Mouse (Mus musculus) neural tube, embryonic 11.5 days (tissue): ENCODE measurements at regions not wholly inside any gene's neighbourhood (a gene's known extent, or its start where the extent isn't known, plus 50 kb on each side); places are given as distances from the start of the nearest gene placed in this dataset.

Source experiments
- ATAC-seq: fragments of 200-750 bp; cut with Nextera tagmentation; 2 replicates; pipeline ENCODE4 v1.8.0; 2017; ENCODE audit warnings: moderate number of reproducible peaks, mild to moderate bottlenecking, moderate TSS enrichment, moderate library complexity; ENCODE audit not compliant: insufficient read depth, low FRiP score, low TSS enrichment
- DNase-seq: peaks from one replicate; pipeline ENCODE4 v3.0.0-alpha.2; 2015; ENCODE audit warnings: low spot score
- H3K27ac ChIP-seq: fragments of 300-500 bp; sonication (generic); 2 replicates; pipeline ENCODE4 v1.5.1; 2014; ENCODE audit warnings: low read depth, mild to moderate bottlenecking, low read length
- H3K27me3 ChIP-seq: fragments of 300-500 bp; sonication (generic); 2 replicates; pipeline ENCODE4 v1.6.1; 2014; ENCODE audit warnings: mild to moderate bottlenecking, low read length, mixed read lengths; ENCODE audit not compliant: control insufficient read depth, insufficient read depth
- H3K36me3 ChIP-seq: fragments of 300-500 bp; sonication (generic); 2 replicates; pipeline ENCODE4 v1.6.1; 2014; ENCODE audit warnings: mild to moderate bottlenecking, low read length, moderate library complexity, mixed read lengths; ENCODE audit not compliant: control insufficient read depth, insufficient read depth
- H3K4me1 ChIP-seq: fragments of 300-500 bp; sonication (generic); 2 replicates; pipeline ENCODE4 v1.6.1; 2014; ENCODE audit warnings: low read length, mixed read lengths; ENCODE audit not compliant: control insufficient read depth, insufficient read depth
- H3K4me2 ChIP-seq: fragments of 300-500 bp; sonication (generic); 2 replicates; pipeline ENCODE4 v1.6.1; 2014; ENCODE audit warnings: low read depth, mild to moderate bottlenecking, moderate library complexity
- H3K4me3 ChIP-seq: fragments of 300-500 bp; sonication (generic); 2 replicates; pipeline ENCODE4 v1.5.1; 2014; ENCODE audit warnings: low read depth, low read length
- H3K9ac ChIP-seq: fragments of 300-500 bp; sonication (generic); 2 replicates; pipeline ENCODE4 v1.6.1; 2014; ENCODE audit warnings: mild to moderate bottlenecking, low read length
- H3K9me3 ChIP-seq: fragments of 300-500 bp; sonication (generic); 2 replicates; pipeline ENCODE4 v1.6.1; 2016; ENCODE audit warnings: low read length; ENCODE audit not compliant: control insufficient read depth
- WGBS: fragments of 180-500 bp; shearing (Covaris S2); extraction: QIAGEN DNeasy Blood & Tissue Kit; methylation state at CpG from one replicate; pipeline ENCODE4 v1.1.7; 2014; 5-methylcytosine and 5-hydroxymethylcytosine counted together

DNA sequence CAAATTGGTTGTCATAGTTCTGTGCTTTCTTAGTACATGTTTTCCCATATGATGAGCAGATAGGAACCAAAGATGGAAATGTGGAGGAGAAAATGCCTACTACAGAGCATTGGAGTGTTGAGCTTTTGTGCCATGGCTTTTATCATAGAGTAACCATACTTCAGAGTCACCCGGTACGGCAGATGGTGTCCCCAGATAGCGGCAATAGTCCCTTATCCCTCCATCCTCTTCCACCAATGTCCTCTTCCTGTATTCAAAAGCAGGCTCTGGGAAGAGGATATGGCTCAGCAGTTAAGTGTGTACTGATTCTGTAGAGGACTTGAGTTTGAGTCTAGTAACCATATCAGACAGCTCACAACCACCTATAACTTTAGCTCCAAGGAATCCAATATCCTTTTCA lies 106.3 kb downstream of the 1190002N15Rik start:
- DNase-seq (no peak), ATAC-seq (no peak)
- H3K27me3 ChIP-seq, result no peaks in the 10 kb centered on the region
- no peaks in the 10 kb centered on the region for H3K36me3 ChIP-seq
- H3K4me2 ChIP-seq, result no peak overlapping the region
- H3K4me3 ChIP-seq, result no peak overlapping the region
- H3K9me3 ChIP-seq, result no peaks in the 10 kb centered on the region
- WGBS, result 95% methylated on average over 3 of the region's 3 CpGs
- H3K27ac ChIP-seq, result no peak overlapping the region
- H3K9ac ChIP-seq, result no peak overlapping the region
- H3K4me1 ChIP-seq, result no peaks in the 10 kb centered on the region

- no peak overlapping the region for H3K4me3 ChIP-seq
These were observed 106.9 kb downstream of the 1190002N15Rik start for GRCm38 (mm10) chr9:94430996-94431395.

DNA sequence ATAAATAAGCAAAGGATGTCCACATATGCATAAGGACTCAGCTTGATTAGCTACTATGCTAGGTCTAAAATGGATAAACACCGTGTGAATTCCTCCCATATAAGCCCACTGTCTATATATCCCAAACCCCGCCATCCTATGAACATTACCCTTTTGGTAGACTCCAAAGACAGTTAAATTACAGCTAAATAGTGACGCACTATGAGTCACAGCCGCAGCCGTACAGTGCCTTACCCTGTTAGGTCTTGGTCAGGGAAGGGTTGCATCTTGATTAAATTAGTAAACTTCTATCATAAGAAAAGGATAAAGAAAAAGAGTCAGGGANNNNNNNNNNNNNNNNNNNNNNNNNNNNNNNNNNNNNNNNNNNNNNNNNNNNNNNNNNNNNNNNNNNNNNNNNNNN lies 111.1 kb downstream of the 1190002N15Rik start:
- H3K27ac ChIP-seq, result no peak overlapping the region
- H3K4me1 ChIP-seq, result no peaks in the 10 kb centered on the region
- no peak overlapping the region for H3K4me2 ChIP-seq
- H3K9me3 ChIP-seq, result no peaks in the 10 kb centered on the region
- DNase-seq (no peak), ATAC-seq (no peak)
- H3K27me3 ChIP-seq, result no peaks in the 10 kb centered on the region
- H3K4me3 ChIP-seq, result no peak overlapping the region
- H3K36me3 ChIP-seq, result no peaks in the 10 kb centered on the region
- WGBS, result 88% methylated on average over 5 of the region's 5 CpGs
- H3K9ac ChIP-seq, result no peak overlapping the region

More at GRCm38 (mm10) chr9:94430996-94431395, 106.9 kb downstream of the 1190002N15Rik start:
- H3K4me1 ChIP-seq, result no peaks in the 10 kb centered on the region
- no peak for DNase-seq
- H3K36me3 ChIP-seq, result no peaks in the 10 kb centered on the region
- H3K27me3 ChIP-seq, result no peaks in the 10 kb centered on the region
- WGBS, result 92% methylated on average over 6 of the region's 6 CpGs
- no peaks in the 10 kb centered on the region for H3K9me3 ChIP-seq
- ATAC-seq, result no peak
- no peak overlapping the region for H3K27ac ChIP-seq
- H3K9ac ChIP-seq, result no peak overlapping the region
- H3K4me2 ChIP-seq, result no peak overlapping the region

DNA sequence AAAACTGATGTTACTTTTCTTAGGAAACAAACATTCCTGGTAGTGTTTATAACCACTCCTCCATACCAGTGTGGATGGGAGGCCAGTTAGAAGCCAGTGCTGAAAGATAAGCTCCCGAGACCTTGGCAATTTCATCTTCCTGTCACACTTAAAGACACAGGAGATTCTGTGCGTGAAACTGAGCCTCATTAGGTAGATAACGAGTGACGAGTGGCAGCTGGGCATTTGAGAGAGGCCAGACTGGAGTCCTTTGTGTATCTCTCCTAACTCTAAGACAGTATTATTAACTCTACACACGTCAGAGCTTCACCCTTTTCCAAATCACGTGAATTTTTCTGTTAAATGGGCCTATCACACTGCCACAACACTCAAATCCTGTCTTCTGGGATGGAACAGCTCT lies 112.1 kb downstream of the 1190002N15Rik start:
- H3K36me3 ChIP-seq, result no peaks in the 10 kb centered on the region
- H3K27me3 ChIP-seq, result no peaks in the 10 kb centered on the region
- no peak for ATAC-seq
- no peak overlapping the region for H3K4me3 ChIP-seq
- H3K9me3 ChIP-seq, result no peaks in the 10 kb centered on the region
- peak; percentile 22 for DNase-seq
- no peak overlapping the region for H3K27ac ChIP-seq
- no peaks in the 10 kb centered on the region for H3K4me1 ChIP-seq
- H3K9ac ChIP-seq, result no peak overlapping the region
- H3K4me2 ChIP-seq, result no peak overlapping the region
- WGBS, result 63% methylated on average over 6 of the region's 6 CpGs

DNA sequence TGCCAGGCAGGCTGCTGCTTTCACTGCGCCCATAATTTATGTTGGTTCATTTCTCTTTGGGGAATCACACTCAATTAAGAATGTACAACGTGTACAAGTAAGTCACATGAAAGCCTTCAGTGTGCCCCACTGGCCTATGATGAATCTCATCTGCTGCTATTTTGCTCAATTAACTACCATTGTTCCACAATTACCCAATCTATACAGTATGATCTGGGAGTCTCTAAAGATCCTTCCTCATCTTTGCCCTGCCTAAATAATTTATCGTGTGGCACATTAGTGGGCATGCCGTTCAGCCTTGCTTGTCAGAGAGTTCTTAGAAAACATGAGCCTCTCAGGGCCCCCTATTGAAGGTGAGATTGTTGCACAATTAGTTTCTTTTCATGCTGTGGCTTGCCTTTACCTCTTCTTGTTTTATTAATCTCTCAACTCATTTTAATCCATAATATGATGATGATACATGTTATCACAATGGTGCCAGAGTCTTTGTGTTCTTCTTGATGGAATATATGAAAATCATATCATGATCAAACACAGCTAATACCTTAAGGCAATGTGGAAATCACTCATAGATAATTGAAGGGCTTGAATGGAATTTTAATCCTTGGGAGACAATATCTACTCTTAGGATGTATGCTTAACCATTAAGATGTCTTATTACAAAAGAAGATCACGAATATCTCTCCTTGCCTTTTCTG lies 113.3 kb downstream of the 1190002N15Rik start:
- no peaks in the 10 kb centered on the region for H3K36me3 ChIP-seq
- peak; percentile 65 for ATAC-seq

DNA sequence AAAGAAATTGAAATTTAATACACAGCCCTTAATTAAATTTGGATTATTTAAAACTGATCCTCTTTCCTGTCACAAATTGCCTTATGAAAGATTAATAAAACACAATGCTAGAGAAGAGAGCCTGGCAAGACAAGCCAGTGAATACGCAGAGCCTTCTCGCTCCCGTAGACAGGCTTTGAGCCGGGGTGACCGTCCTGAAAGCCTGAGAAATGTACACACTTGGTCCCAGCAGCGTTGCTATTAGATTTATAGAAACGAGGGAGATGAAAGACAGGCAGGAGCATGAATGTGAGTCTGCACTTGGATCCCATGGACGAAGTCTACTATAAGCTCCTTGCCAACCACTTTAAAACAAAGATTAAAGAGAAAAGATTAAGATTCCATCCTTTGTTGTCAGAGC lies 127.3 kb downstream of the 1190002N15Rik start:
- Histone ChIP-seq H3K27me3 (no peaks in the 10 kb centered on the region), H3K9ac (no peak overlapping the region), H3K27ac (no peak overlapping the region), H3K4me3 (no peak overlapping the region), H3K9me3 (no peaks in the 10 kb centered on the region), H3K4me2 (no peak overlapping the region), H3K4me1 (no peaks in the 10 kb centered on the region), H3K36me3 (no peaks in the 10 kb centered on the region)
- DNase-seq (no peak), ATAC-seq (no peak)
- WGBS, result 68% methylated on average over 8 of the region's 8 CpGs

More for the DNA sequence above, 113.3 kb downstream of the 1190002N15Rik start:
- H3K27me3 ChIP-seq, result no peaks in the 10 kb centered on the region
- no peaks in the 10 kb centered on the region for H3K9me3 ChIP-seq
- H3K27ac ChIP-seq, result no peak overlapping the region
- no peaks in the 10 kb centered on the region for H3K4me1 ChIP-seq
- DNase-seq, result no peak
- H3K9ac ChIP-seq, result no peak overlapping the region
- no peak overlapping the region for H3K4me2 ChIP-seq
- H3K4me3 ChIP-seq, result no peak overlapping the region
- WGBS, result 64% methylated on average over 5 of the region's 5 CpGs

GRCm38 (mm10) chr9:94410042-94410441 lies 127.8 kb downstream of the 1190002N15Rik start:
- H3K9ac ChIP-seq, result no peak overlapping the region
- H3K4me1 ChIP-seq, result no peaks in the 10 kb centered on the region
- WGBS, result 40% methylated on average over 3 of the region's 3 CpGs
- H3K9me3 ChIP-seq, result no peaks in the 10 kb centered on the region
- H3K4me3 ChIP-seq, result no peak overlapping the region
- no peak overlapping the region for H3K27ac ChIP-seq
- no peaks in the 10 kb centered on the region for H3K36me3 ChIP-seq
- no peak overlapping the region for H3K4me2 ChIP-seq
- H3K27me3 ChIP-seq, result no peaks in the 10 kb centered on the region
- DNase-seq (peak; percentile 33), ATAC-seq (peak; percentile 72)

- Histone ChIP-seq H3K4me3 (no peak overlapping the region), H3K4me1 (no peaks in the 10 kb centered on the region), H3K4me2 (no peak overlapping the region), H3K36me3 (no peaks in the 10 kb centered on the region), H3K9me3 (no peaks in the 10 kb centered on the region), H3K27ac (no peak overlapping the region), H3K9ac (no peak overlapping the region), H3K27me3 (no peaks in the 10 kb centered on the region)
- DNase-seq, result no peak
- ATAC-seq, result no peak
- WGBS, result 59% methylated on average over 7 of the region's 7 CpGs
These were observed 129.1 kb downstream of the 1190002N15Rik start for GRCm38 (mm10) chr9:94408635-94409323.

GRCm38 (mm10) chr9:94407671-94408070 lies 130.2 kb downstream of the 1190002N15Rik start:
- Histone ChIP-seq H3K9me3 (no peaks in the 10 kb centered on the region), H3K4me3 (no peak overlapping the region), H3K36me3 (no peaks in the 10 kb centered on the region), H3K4me1 (no peaks in the 10 kb centered on the region), H3K9ac (no peak overlapping the region), H3K27ac (no peak overlapping the region), H3K4me2 (no peak overlapping the region), H3K27me3 (no peaks in the 10 kb centered on the region)
- 94% methylated on average over 10 of the region's 10 CpGs for WGBS
- no peak for ATAC-seq
- DNase-seq, result no peak
